Mouse (Mus musculus): ENCODE data around the gene Pelp1.

GRCm38 (mm10) chr11:70440637-70441036 lies 30.8 kb upstream of the Pelp1 start:
- TF ChIP-seq MYOD1 (IDR thresholded peaks at IDR 0.05; ENCODE audit: control insufficient read depth in 1 of 3, insufficient read length in 2 of 3, low read depth in 2 of 3) (no peak), POLR2A (IDR thresholded peaks at IDR 0.05; ENCODE audit: insufficient read length, low read depth) (no peak), E2F4 (IDR thresholded peaks at IDR 0.05; ENCODE audit: insufficient read depth) (no peak), MAX (IDR thresholded peaks at IDR 0.05; ENCODE audit: low read depth) (no peak), USF1 (IDR thresholded peaks at IDR 0.05; ENCODE audit: low read depth) (no peak), POLR2AphosphoS2 (IDR thresholded peaks at IDR 0.05; ENCODE audit: insufficient read length, low read depth) (no peak), TCF12 (IDR thresholded peaks at IDR 0.05; ENCODE audit: insufficient read depth, poor library complexity, severe bottlenecking) (no peak), CEBPB (IDR thresholded peaks at IDR 0.05; ENCODE audit: insufficient read depth, poor library complexity, severe bottlenecking) (no peak), TCF3 (IDR thresholded peaks at IDR 0.05; ENCODE audit: insufficient read length, low read depth) (no peak), REST (IDR thresholded peaks at IDR 0.05; ENCODE audit: insufficient read depth, insufficient read length) (no peak), MYOG (IDR thresholded peaks at IDR 0.05; ENCODE audit: control insufficient read depth in 1 of 3, insufficient read depth in 1 of 3, insufficient read length in 2 of 3, low read depth in 2 of 3) (no peak), SRF (IDR thresholded peaks at IDR 0.05; ENCODE audit: control insufficient read depth, insufficient read length, low read depth) (no peak)

Measured in myocyte (in vitro differentiated cells).